Mouse (Mus musculus) bone marrow, adult 2 months (tissue): ENCODE data around the gene Nxph2.
"Not testable (repeated sequence)": the region's sequence is repeated elsewhere in the genome, so short reads cannot be mapped to it uniquely, and the experiment has no call there.

Experiments used
- CTCF ChIP-seq: fragments of 200-500 bp; IDR thresholded peaks from 2 replicates; pipeline ENCODE4 v1.5.1; 2011; ENCODE audit warnings: low read length, control low read depth; ENCODE audit not compliant: control insufficient read depth, insufficient read depth
- POLR2A ChIP-seq: fragments of 200-500 bp; IDR thresholded peaks from 2 replicates; pipeline ENCODE4 v1.6.1; 2011; ENCODE audit warnings: low read depth, mild to moderate bottlenecking, control low read depth, low read length, borderline replicate concordance; ENCODE audit not compliant: control insufficient read depth

- TF ChIP-seq CTCF, POLR2A: not testable (repeated sequence)
Measured at GRCm38 (mm10) chr2:23290991-23291390, 30.1 kb upstream of the Nxph2 start.
